Mouse (Mus musculus): ENCODE measurements around the gene Nucb1. TPM values are rescaled to one million over a fixed set of nuclear protein-coding genes. Genes with fewer than 3 reads are reported as not detected.

The Nucb1 gene
- polyA plus RNA-seq, 1 experiment from 2014 or later = 90.4 TPM

GRCm38 (mm10) chr7:45549641-45550436 lies 39.6 kb upstream of the Nucb1 start:
- 87% methylated on average over 16 of the region's 16 CpGs for WGBS
- no peak overlapping the region for H3K27ac ChIP-seq (ENCODE audit: low read depth, low read length)
- H3K9ac ChIP-seq (ENCODE audit: low read length) = no peak overlapping the region
- no peak overlapping the region for H3K4me2 ChIP-seq (ENCODE audit: low read depth, low read length, severe bottlenecking)
- H3K36me3 ChIP-seq (ENCODE audit: control insufficient read depth, insufficient read depth, low read length) = no peaks in the 10 kb centered on the region
- no peak for ATAC-seq (replicated peaks; ENCODE audit: low FRiP score)
- H3K27me3 ChIP-seq (ENCODE audit: control insufficient read depth, insufficient read depth, low read length) = no peaks in the 10 kb centered on the region
- no peak overlapping the region for H3K4me3 ChIP-seq (ENCODE audit: low read depth, low read length)
- DNase-seq (ENCODE audit: low spot score) = no peak
- no peaks in the 10 kb centered on the region for H3K4me1 ChIP-seq (replicated peaks; ENCODE audit: control insufficient read depth, insufficient read depth, low read length)
- H3K9me3 ChIP-seq (ENCODE audit: control insufficient read depth, low read length) = no peaks in the 10 kb centered on the region

DNA sequence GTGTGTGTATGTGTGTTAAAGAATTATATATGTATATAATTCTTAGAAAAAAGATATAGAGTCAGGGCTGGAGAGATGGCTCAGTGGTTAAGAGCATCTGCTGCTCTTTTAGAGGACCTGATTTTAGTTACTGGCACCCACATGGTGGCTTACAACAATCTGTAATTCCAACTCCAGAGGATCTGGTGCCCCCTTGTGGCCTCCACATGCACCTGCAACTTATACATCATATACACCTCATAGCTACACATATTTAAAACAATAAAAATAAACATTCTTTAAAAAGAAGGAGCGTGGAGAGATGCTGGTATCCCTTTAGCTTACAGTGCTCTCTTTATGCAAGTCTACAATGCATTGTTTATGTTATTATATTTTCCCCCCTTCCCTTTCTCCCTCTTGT lies 34.3 kb upstream of the Nucb1 start:
- no peaks in the 10 kb centered on the region for H3K27me3 ChIP-seq (ENCODE audit: control insufficient read depth, insufficient read depth, low read length)
- H3K4me1 ChIP-seq (replicated peaks; ENCODE audit: control insufficient read depth, insufficient read depth, low read length) = no peaks in the 10 kb centered on the region
- no peaks in the 10 kb centered on the region for H3K36me3 ChIP-seq (ENCODE audit: control insufficient read depth, insufficient read depth, low read length)
- H3K4me2 ChIP-seq (ENCODE audit: low read depth, low read length, severe bottlenecking) = no peak overlapping the region
- WGBS = 79% methylated on average over 1 of the region's 1 CpGs
- H3K9ac ChIP-seq (ENCODE audit: low read length) = no peak overlapping the region
- ATAC-seq (replicated peaks; ENCODE audit: low FRiP score) (no peak), DNase-seq (ENCODE audit: low spot score) (no peak)
- no peak overlapping the region for H3K27ac ChIP-seq (ENCODE audit: low read depth, low read length)
- no peaks in the 10 kb centered on the region for H3K9me3 ChIP-seq (ENCODE audit: control insufficient read depth, low read length)
- no peak overlapping the region for H3K4me3 ChIP-seq (ENCODE audit: low read depth, low read length)

- Histone ChIP-seq H3K9me3 (ENCODE audit: control insufficient read depth, low read length) (no peaks in the 10 kb centered on the region), H3K4me1 (replicated peaks; ENCODE audit: control insufficient read depth, insufficient read depth, low read length) (peaks cover 2% of the 10 kb centered on the region; the same call in 1 of the 2 replicates), H3K27me3 (ENCODE audit: control insufficient read depth, insufficient read depth, low read length) (no peaks in the 10 kb centered on the region), H3K9ac (ENCODE audit: low read length) (no peak overlapping the region), H3K27ac (ENCODE audit: low read depth, low read length) (no peak overlapping the region), H3K36me3 (ENCODE audit: control insufficient read depth, insufficient read depth, low read length) (no peaks in the 10 kb centered on the region), H3K4me2 (ENCODE audit: low read depth, low read length, severe bottlenecking) (no peak overlapping the region), H3K4me3 (ENCODE audit: low read depth, low read length) (no peak overlapping the region)
- ATAC-seq (replicated peaks; ENCODE audit: low FRiP score) = no peak
- 86% methylated on average over 2 of the region's 2 CpGs for WGBS
- no peak for DNase-seq (ENCODE audit: low spot score)
Measured at GRCm38 (mm10) chr7:45540213-45540612, 30.0 kb upstream of the Nucb1 start.

DNA sequence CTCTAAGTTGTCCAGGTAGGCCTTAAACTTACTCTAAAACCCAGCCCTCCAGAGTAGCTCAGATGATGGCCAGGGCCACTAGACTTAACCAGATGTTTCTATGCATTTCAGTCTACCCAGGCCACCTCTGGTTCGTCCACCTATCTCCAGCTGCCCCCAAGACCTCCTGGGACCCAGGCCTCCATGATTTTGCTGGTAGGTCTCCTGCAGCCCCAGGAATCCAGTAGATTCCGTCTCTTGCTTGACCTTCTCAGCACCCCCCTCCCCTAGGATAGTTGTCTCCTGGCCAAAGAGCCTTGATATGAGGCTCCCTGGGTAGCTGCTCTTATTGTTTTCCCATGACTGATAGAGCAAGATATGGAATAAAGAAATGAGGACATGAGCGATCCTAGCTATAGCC lies 28.9 kb upstream of the Nucb1 start:
- Histone ChIP-seq H3K9ac (ENCODE audit: low read length) (no peak overlapping the region), H3K4me2 (ENCODE audit: low read depth, low read length, severe bottlenecking) (no peak overlapping the region), H3K9me3 (ENCODE audit: control insufficient read depth, low read length) (no peaks in the 10 kb centered on the region), H3K27me3 (ENCODE audit: control insufficient read depth, insufficient read depth, low read length) (no peaks in the 10 kb centered on the region), H3K36me3 (ENCODE audit: control insufficient read depth, insufficient read depth, low read length) (no peaks in the 10 kb centered on the region), H3K27ac (ENCODE audit: low read depth, low read length) (no peak overlapping the region), H3K4me3 (ENCODE audit: low read depth, low read length) (no peak overlapping the region; the same call in 1 of the 2 replicates), H3K4me1 (replicated peaks; ENCODE audit: control insufficient read depth, insufficient read depth, low read length) (peaks cover 2% of the 10 kb centered on the region; the same call in 1 of the 2 replicates)
- 84% methylated on average over 3 of the region's 3 CpGs for whole genome bisulfite sequencing
- DNase-seq (ENCODE audit: low spot score) = no peak
- no peak for ATAC-seq (replicated peaks; ENCODE audit: low FRiP score)

- H3K27me3 ChIP-seq (ENCODE audit: control insufficient read depth, insufficient read depth, low read length) = no peaks in the 10 kb centered on the region
- peak overlapping the region; percentile 63 for H3K9ac ChIP-seq (ENCODE audit: low read length)
- H3K4me3 ChIP-seq (ENCODE audit: low read depth, low read length) = peak overlapping the region; percentile 50
- H3K4me2 ChIP-seq (ENCODE audit: low read depth, low read length, severe bottlenecking) = peak overlapping the region; percentile 73
- H3K36me3 ChIP-seq (ENCODE audit: control insufficient read depth, insufficient read depth, low read length) = no peaks in the 10 kb centered on the region
- no peaks in the 10 kb centered on the region for H3K9me3 ChIP-seq (ENCODE audit: control insufficient read depth, low read length)
- peak; percentile 81 for ATAC-seq (replicated peaks; ENCODE audit: low FRiP score)
- H3K27ac ChIP-seq (ENCODE audit: low read depth, low read length) = no peak overlapping the region
- peak; percentile 77 for DNase-seq (ENCODE audit: low spot score)
- peaks cover 2% of the 10 kb centered on the region; the same call in 1 of the 2 replicates for H3K4me1 ChIP-seq (replicated peaks; ENCODE audit: control insufficient read depth, insufficient read depth, low read length)
- 2% methylated on average over 28 of the region's 29 CpGs for WGBS
Measured at GRCm38 (mm10) chr7:45538163-45539041, 28.2 kb upstream of the Nucb1 start.

DNA sequence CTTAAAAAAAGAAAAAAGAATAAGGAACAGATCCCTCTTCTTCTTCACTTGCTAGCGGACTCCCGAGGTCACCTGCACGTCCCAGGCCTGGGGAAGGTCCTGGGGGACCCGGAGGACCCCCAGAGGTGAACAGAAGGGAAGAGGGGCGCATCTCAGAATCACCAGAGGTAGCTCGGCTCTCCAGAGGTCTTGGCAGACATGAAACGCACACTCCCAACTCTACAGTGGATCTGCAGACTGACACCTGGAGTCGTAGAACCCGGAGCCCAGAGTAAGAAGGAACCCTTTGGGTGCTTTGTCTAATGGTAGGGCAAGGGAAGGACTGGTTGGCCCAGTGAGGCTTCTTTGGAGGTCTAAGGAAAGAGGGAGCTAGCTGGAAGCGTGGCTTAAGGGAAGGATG lies 27.4 kb upstream of the Nucb1 start:
- no peak overlapping the region for H3K27ac ChIP-seq (ENCODE audit: low read depth, low read length)
- WGBS = 76% methylated on average over 10 of the region's 10 CpGs
- peak overlapping the region; percentile 73 for H3K4me2 ChIP-seq (ENCODE audit: low read depth, low read length, severe bottlenecking)
- no peaks in the 10 kb centered on the region for H3K36me3 ChIP-seq (ENCODE audit: control insufficient read depth, insufficient read depth, low read length)
- peaks cover 2% of the 10 kb centered on the region; the same call in 1 of the 2 replicates for H3K4me1 ChIP-seq (replicated peaks; ENCODE audit: control insufficient read depth, insufficient read depth, low read length)
- ATAC-seq (replicated peaks; ENCODE audit: low FRiP score) (no peak), DNase-seq (ENCODE audit: low spot score) (no peak)
- no peaks in the 10 kb centered on the region for H3K9me3 ChIP-seq (ENCODE audit: control insufficient read depth, low read length)
- H3K9ac ChIP-seq (ENCODE audit: low read length) = peak overlapping the region; percentile 63
- peak overlapping the region; percentile 50 for H3K4me3 ChIP-seq (ENCODE audit: low read depth, low read length)
- no peaks in the 10 kb centered on the region for H3K27me3 ChIP-seq (ENCODE audit: control insufficient read depth, insufficient read depth, low read length)

GRCm38 (mm10) chr7:45535676-45536075 lies 25.5 kb upstream of the Nucb1 start:
- Histone ChIP-seq H3K36me3 (ENCODE audit: control insufficient read depth, insufficient read depth, low read length) (no peaks in the 10 kb centered on the region), H3K27me3 (ENCODE audit: control insufficient read depth, insufficient read depth, low read length) (no peaks in the 10 kb centered on the region), H3K4me2 (ENCODE audit: low read depth, low read length, severe bottlenecking) (no peak overlapping the region), H3K4me1 (replicated peaks; ENCODE audit: control insufficient read depth, insufficient read depth, low read length) (peaks cover 2% of the 10 kb centered on the region; the same call in 1 of the 2 replicates), H3K9ac (ENCODE audit: low read length) (no peak overlapping the region), H3K27ac (ENCODE audit: low read depth, low read length) (no peak overlapping the region), H3K9me3 (ENCODE audit: control insufficient read depth, low read length) (no peaks in the 10 kb centered on the region), H3K4me3 (ENCODE audit: low read depth, low read length) (no peak overlapping the region)
- no peak for ATAC-seq (replicated peaks; ENCODE audit: low FRiP score)
- 84% methylated on average over 1 of the region's 1 CpGs for WGBS
- DNase-seq (ENCODE audit: low spot score) = no peak

GRCm38 (mm10) chr7:45530643-45531042 lies 20.4 kb upstream of the Nucb1 start:
- DNase-seq (ENCODE audit: low spot score) = no peak
- Histone ChIP-seq H3K36me3 (ENCODE audit: control insufficient read depth, insufficient read depth, low read length) (no peaks in the 10 kb centered on the region), H3K4me3 (ENCODE audit: low read depth, low read length) (no peak overlapping the region), H3K9me3 (ENCODE audit: control insufficient read depth, low read length) (no peaks in the 10 kb centered on the region), H3K4me1 (replicated peaks; ENCODE audit: control insufficient read depth, insufficient read depth, low read length) (no peaks in the 10 kb centered on the region; the same call in 1 of the 2 replicates), H3K27ac (ENCODE audit: low read depth, low read length) (no peak overlapping the region), H3K9ac (ENCODE audit: low read length) (no peak overlapping the region), H3K4me2 (ENCODE audit: low read depth, low read length, severe bottlenecking) (no peak overlapping the region), H3K27me3 (ENCODE audit: control insufficient read depth, insufficient read depth, low read length) (no peaks in the 10 kb centered on the region)
- WGBS = 80% methylated on average over 2 of the region's 2 CpGs
- no peak for ATAC-seq (replicated peaks; ENCODE audit: low FRiP score)
